Mouse (Mus musculus) myocyte (in vitro differentiated cells): ENCODE measurements at regions not wholly inside any gene's neighbourhood (a gene's known extent, or its start where the extent isn't known, plus 50 kb on each side); places are given as distances from the start of the nearest gene placed in this dataset.
A peak's percentile ranks its signal among the peaks of the same experiment; 100 is the strongest.

Experiments used
- CEBPB ChIP-seq: IDR thresholded peaks from 2 replicates; pipeline ENCODE4 v1.6.1; 2011; ENCODE audit warnings: mild to moderate bottlenecking, moderate library complexity; ENCODE audit not compliant: poor library complexity, insufficient read depth, severe bottlenecking
- E2F4 ChIP-seq: IDR thresholded peaks from one replicate; pipeline ENCODE4 v1.6.1; 2011; ENCODE audit warnings: mild to moderate bottlenecking, control low read depth, moderate library complexity; ENCODE audit not compliant: insufficient read depth
- MAX ChIP-seq: IDR thresholded peaks from one replicate; pipeline ENCODE4 v1.6.1; 2011; ENCODE audit warnings: low read depth, mild to moderate bottlenecking, control low read depth
- MYOD1 ChIP-seq, 3 experiments: IDR thresholded peaks; one replicate each; pipeline ENCODE4 v1.6.1; 2011; ENCODE audit warnings: control low read depth in 2 of 3, low read depth in 2 of 3, mild to moderate bottlenecking in 2 of 3, moderate library complexity in 1 of 3; ENCODE audit not compliant: insufficient read length in 2 of 3, control insufficient read depth in 1 of 3
- POLR2A ChIP-seq: IDR thresholded peaks from one replicate; pipeline ENCODE4 v1.6.1; 2011; ENCODE audit warnings: low read depth, mild to moderate bottlenecking, control low read depth, moderate library complexity; ENCODE audit not compliant: insufficient read length
- POLR2AphosphoS2 ChIP-seq: IDR thresholded peaks from one replicate; pipeline ENCODE4 v1.6.1; 2011; ENCODE audit warnings: low read depth, control low read depth; ENCODE audit not compliant: insufficient read length
- SRF ChIP-seq: IDR thresholded peaks from one replicate; pipeline ENCODE4 v1.6.1; 2011; ENCODE audit warnings: low read depth; ENCODE audit not compliant: control insufficient read depth, insufficient read length
- TCF12 ChIP-seq: IDR thresholded peaks from one replicate; pipeline ENCODE4 v1.6.1; 2011; ENCODE audit warnings: mild to moderate bottlenecking, control low read depth; ENCODE audit not compliant: poor library complexity, insufficient read depth, severe bottlenecking
- USF1 ChIP-seq: IDR thresholded peaks from one replicate; pipeline ENCODE4 v1.6.1; 2011; ENCODE audit warnings: low read depth, mild to moderate bottlenecking, control low read depth, moderate library complexity

DNA sequence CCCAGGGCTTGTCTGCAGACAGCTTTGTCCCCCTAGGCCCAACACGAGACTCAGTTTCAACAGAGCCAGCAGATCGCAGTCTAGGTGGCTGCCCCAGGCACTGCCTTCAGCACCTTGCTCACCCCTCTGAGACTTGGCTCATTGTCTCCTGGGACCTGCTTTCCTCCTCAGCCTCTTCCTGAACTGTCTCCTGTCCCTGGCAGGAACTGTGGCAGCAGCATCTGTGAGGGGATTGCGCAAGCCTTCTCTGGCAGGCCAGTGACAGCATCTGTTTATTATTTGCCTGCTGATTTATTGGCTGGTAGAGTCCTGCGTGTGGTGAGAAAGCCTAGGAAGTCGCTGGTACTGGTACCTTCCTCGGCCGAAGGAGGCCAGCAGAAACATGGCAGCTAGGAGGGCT, 84.1 kb downstream of the Thnsl2 start:
- no peak for TF ChIP-seq MYOD1 (IDR thresholded peaks at IDR 0.05; ENCODE audit: control insufficient read depth in 1 of 3, insufficient read length in 2 of 3, low read depth in 2 of 3)
- TF ChIP-seq E2F4: no peak
- no peak for TF ChIP-seq TCF12
- no peak for TF ChIP-seq SRF
- no peak for TF ChIP-seq POLR2AphosphoS2
- no peak for TF ChIP-seq USF1
- no peak for TF ChIP-seq POLR2A
- TF ChIP-seq CEBPB: peak; percentile 73; the same call in 1 of the 2 replicates
- no peak for TF ChIP-seq MAX
